ENCODE assay signal across 17 mouse cellular contexts in genomic region chr6:114833058-114833685, GRCm38 (mm10).
A peak's percentile ranks its signal among the peaks of the same experiment; 100 is the strongest.
DNase-seq lines count a peak whose midpoint lies in the region; ATAC-seq and TF ChIP-seq lines count a peak whose summit lies in the region.
"Had no signal": no experiment of that assay in that cellular context is flagged by ENCODE, and none has a peak within 500 bp of the region (broad histone marks: within the 10 kb centered on the region; RNA-seq: fewer than 3 reads in every experiment).

No protein-coding gene starts in this region.

- peaks cover 26% of the 10 kb centered on the region for H3K4me1 ChIP-seq in heart, embryonic 16.5 days (ENCODE audit: control insufficient read depth, insufficient read depth, low read length)
- peaks cover 15% of the 10 kb centered on the region for H3K4me1 ChIP-seq in lung, embryonic 14.5 days (ENCODE audit: insufficient read depth)
- H3K4me1 ChIP-seq in embryonic fibroblast, embryonic 13.5 days (ENCODE audit: control insufficient read depth, insufficient read depth, low read length) = peaks cover 11% of the 10 kb centered on the region; the same call in 1 of the 2 replicates

- no peak overlapping the region for H3K4me2 ChIP-seq in heart, embryonic 16.5 days (ENCODE audit: low read depth, low read length)
- H3K4me2 ChIP-seq in lung, embryonic 14.5 days = no peak overlapping the region
- H3K4me2 ChIP-seq: embryonic facial prominence, embryonic 12.5 days; forebrain, embryonic 12.5 days had no signal

- no peak for TF ChIP-seq CTCF in lung, embryonic 14.5 days (IDR thresholded peaks at IDR 0.05; ENCODE audit: low read depth)
- TF ChIP-seq CTCF in embryonic fibroblast, embryonic 13.5 days (IDR thresholded peaks at IDR 0.05; ENCODE audit: borderline replicate concordance, insufficient read depth, low read length) = no peak

- intact Hi-C loops in heart, postnatal 25 days (cut with DNase I) = no loop called here

- WGBS in heart, embryonic 16.5 days = 58% methylated on average over 9 of the region's 9 CpGs
- WGBS in lung, embryonic 14.5 days = 49% methylated on average over 9 of the region's 9 CpGs

- H3K4me3 ChIP-seq in heart, embryonic 16.5 days (ENCODE audit: low read length) = no peak overlapping the region
- no peak overlapping the region for H3K4me3 ChIP-seq in lung, embryonic 14.5 days (ENCODE audit: low read depth, low read length)
- no peak overlapping the region for H3K4me3 ChIP-seq in embryonic fibroblast, embryonic 13.5 days (ENCODE audit: insufficient read depth, low read length)
- H3K4me3 ChIP-seq: embryonic facial prominence, embryonic 12.5 days; forebrain, embryonic 12.5 days had no signal

- ATAC-seq in frontal cortex, adult (ENCODE audit: low TSS enrichment) = peak; percentile 60
- ATAC-seq in heart, embryonic 16.5 days (replicated peaks; ENCODE audit: extremely low read depth, insufficient read depth, low FRiP score) = no peak
- ATAC-seq in lung, embryonic 14.5 days (ENCODE audit: insufficient read depth) = peak; percentile 10; the same call in 1 of the 2 replicates

- DNase-seq in frontal cortex, postnatal 25 days (ENCODE audit: low spot score in 2 of 2) = no peak
- no peak for DNase-seq in heart, postnatal 25 days (ENCODE audit: low spot score)
- DNase-seq in lung, embryonic 14.5 days = no peak
- DNase-seq in lung, postnatal 25 days (ENCODE audit: low spot score) = no peak
- DNase-seq in testis, postnatal 10 days (ENCODE audit: low spot score) = no peak
- DNase-seq: B cell, adult 2 months; cerebellum, adult 11 months; heart, postnatal 36 days; layer of hippocampus, postnatal 36 days; right cerebral cortex, postnatal 4 days; thymus, adult 18-20 months had no signal

- peaks cover 2% of the 10 kb centered on the region; the same call in 1 of the 2 replicates for H3K9me3 ChIP-seq in heart, embryonic 16.5 days (replicated peaks; ENCODE audit: control insufficient read depth, low read length)
- H3K9me3 ChIP-seq in lung, embryonic 14.5 days (ENCODE audit: low read depth, low read length) = no peaks in the 10 kb centered on the region; the same call in 1 of the 2 replicates
- H3K9me3 ChIP-seq: forebrain, embryonic 12.5 days had no signal

- H3K36me3 ChIP-seq in heart, embryonic 16.5 days (ENCODE audit: control insufficient read depth, insufficient read depth) = no peaks in the 10 kb centered on the region
- no peaks in the 10 kb centered on the region for H3K36me3 ChIP-seq in lung, embryonic 14.5 days (ENCODE audit: insufficient read depth)
- H3K36me3 ChIP-seq: embryonic facial prominence, embryonic 12.5 days; forebrain, embryonic 12.5 days had no signal

- H3K27me3 ChIP-seq in heart, embryonic 16.5 days (ENCODE audit: control insufficient read depth, insufficient read depth, low read length) = no peaks in the 10 kb centered on the region
- no peaks in the 10 kb centered on the region for H3K27me3 ChIP-seq in lung, embryonic 14.5 days (ENCODE audit: insufficient read depth, low read length)
- H3K27me3 ChIP-seq: embryonic facial prominence, embryonic 12.5 days; forebrain, embryonic 12.5 days had no signal

- no peak overlapping the region for H3K9ac ChIP-seq in heart, embryonic 16.5 days (ENCODE audit: low read length)
- H3K9ac ChIP-seq in lung, embryonic 14.5 days = no peak overlapping the region
- H3K9ac ChIP-seq: embryonic facial prominence, embryonic 12.5 days; forebrain, embryonic 12.5 days; liver, postnatal 0 days had no signal

- TF ChIP-seq POLR2A in embryonic fibroblast, embryonic 13.5 days (IDR thresholded peaks at IDR 0.05; ENCODE audit: low read depth, low read length) = no peak

- H3K27ac ChIP-seq in heart, embryonic 16.5 days (ENCODE audit: low read length) = peak overlapping the region; percentile 66
- H3K27ac ChIP-seq in lung, embryonic 14.5 days (ENCODE audit: low read depth) = no peak overlapping the region
- peak overlapping the region; percentile 58 for H3K27ac ChIP-seq in embryonic fibroblast, embryonic 13.5 days (ENCODE audit: insufficient read depth, low read length)
- H3K27ac ChIP-seq: forebrain, embryonic 12.5 days had no signal
